ENCODE assay signal across 8 mouse cellular contexts in the genomic region with DNA sequence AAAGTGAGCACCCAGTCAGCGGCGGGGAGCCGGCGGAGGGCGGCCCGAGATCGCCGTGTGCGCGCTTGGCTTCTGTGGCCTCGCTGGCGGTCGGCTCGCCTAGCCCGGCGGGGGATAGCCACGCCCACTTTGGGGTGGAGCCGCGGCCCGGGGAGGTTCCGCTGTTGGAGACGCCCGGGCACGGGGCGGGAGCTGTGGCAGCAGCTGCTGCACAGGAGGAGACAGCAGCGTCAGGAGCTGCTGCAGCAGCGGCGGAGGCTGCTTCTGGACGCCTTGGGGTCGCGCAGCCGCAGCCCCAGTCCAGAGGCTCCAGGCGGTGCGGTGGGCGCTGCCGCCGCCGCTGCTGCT. TPM values are rescaled to one million over a fixed set of nuclear protein-coding genes. Genes with fewer than 3 reads are reported as not detected.
DNase-seq lines count a peak whose midpoint lies in the region; ATAC-seq lines count a peak whose summit lies in the region.

A gene (plus strand): TSS at position 181 of the 348 bp plus-strand sequence.

- peak; percentile 97 for DNase-seq in ZHBTc4 (ENCODE audit: low read depth, low spot score)
- peak; percentile 98 for DNase-seq in gastrocnemius, adult 8-10 months (ENCODE audit: low spot score in 2 of 2)
- peak; percentile 97 for DNase-seq in induced T-regulatory cell, adult 2 months (ENCODE audit: low read depth)
- peak; percentile 81 to 94 for DNase-seq in left cerebral cortex, adult 9 months (ENCODE audit: low spot score in 2 of 2)
- DNase-seq in right cerebral cortex, postnatal 14 days, result peak; percentile 93
- peak; percentile 97 to 99 for DNase-seq in urinary bladder, postnatal 36 days (ENCODE audit: low spot score in 2 of 2)

- peak; percentile 67 for ATAC-seq in common myeloid progenitor, adult 5-6 weeks (replicated peaks; ENCODE audit: low read depth, poor library complexity, severe bottlenecking)
- peak; percentile 67 for ATAC-seq in megakaryocyte progenitor cell, adult 5-6 weeks (replicated peaks; ENCODE audit: poor library complexity)

RNA-seq across cellular contexts. Expression of the gene that starts here (rescaled TPM):
- total RNA-seq in common myeloid progenitor, adult 5-6 weeks (2017), result 42.8 and 78.2 TPM in 2 replicates
- 1 to 10 TPM; 8.2 to 9.4 (median 9.1) TPM for total RNA-seq in gastrocnemius, adult 8-10 months (2022)
- 47.8 and 54.7 TPM in 2 replicates for total RNA-seq in megakaryocyte progenitor cell, adult 5-6 weeks (2015)
- total RNA-seq in megakaryocyte progenitor cell, adult 5-6 weeks (2017), result 53.2 and 58.5 TPM in 2 replicates

Comparison
In these comparisons a context has a peak if more than half of its experiments do, and no peak if none do; other contexts are left out.
1. Peak in every context shown above with its lines: DNase-seq and ATAC-seq.